Mouse (Mus musculus) cerebral cortex, adult 2 months (tissue): Measurements from ENCODE around the gene Irf2bpl.

Source experiments
- WGBS: fragments of 180-500 bp; shearing (Covaris S2); methylation state at CpG from one replicate; pipeline ENCODE4 v1.1.7; 2018; 5-methylcytosine and 5-hydroxymethylcytosine counted together

The Irf2bpl gene

GRCm38 (mm10) chr12:86885746-86886145 lies 1.1 kb upstream of the Irf2bpl start:
- 48% methylated on average over 5 of the region's 5 CpGs for WGBS

DNA sequence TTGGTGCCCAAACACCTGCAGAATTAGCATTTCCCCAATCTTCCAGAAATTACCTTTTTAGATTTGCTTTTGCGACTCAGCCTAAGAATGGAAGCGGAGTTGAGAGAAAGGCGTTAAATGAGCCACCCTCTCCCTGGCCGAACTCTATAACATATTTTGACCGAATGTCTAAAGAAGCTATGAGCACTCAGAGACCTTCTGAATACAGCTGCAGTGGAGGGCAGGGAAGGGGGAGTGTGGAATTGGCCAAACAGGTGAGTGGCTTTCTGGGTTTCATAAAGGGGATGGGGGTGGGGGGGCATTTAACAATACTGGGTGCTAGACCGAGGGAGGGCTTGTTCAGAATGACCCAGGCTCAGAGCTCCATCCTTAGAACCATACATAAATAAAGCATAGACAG lies 738 bp upstream of the Irf2bpl start:
- 11% methylated on average over 6 of the region's 6 CpGs for WGBS

GRCm38 (mm10) chr12:86883280-86884196 lies 1.1 kb downstream of the Irf2bpl start:
- WGBS: under 1% methylated on average over 77 of the region's 84 CpGs

- 2% methylated on average over 24 of the region's 24 CpGs for WGBS
Measured at GRCm38 (mm10) chr12:86883019-86883279, 1.6 kb downstream of the Irf2bpl start.

- WGBS: under 1% methylated on average over 59 of the region's 59 CpGs
Measured at GRCm38 (mm10) chr12:86882279-86883018, 2.1 kb downstream of the Irf2bpl start.

GRCm38 (mm10) chr12:86881809-86882278 lies 2.8 kb downstream of the Irf2bpl start:
- 8% methylated on average over 33 of the region's 33 CpGs for WGBS

GRCm38 (mm10) chr12:86880090-86880723 lies 4.4 kb downstream of the Irf2bpl start:
- WGBS: 41% methylated on average over 3 of the region's 3 CpGs

DNA sequence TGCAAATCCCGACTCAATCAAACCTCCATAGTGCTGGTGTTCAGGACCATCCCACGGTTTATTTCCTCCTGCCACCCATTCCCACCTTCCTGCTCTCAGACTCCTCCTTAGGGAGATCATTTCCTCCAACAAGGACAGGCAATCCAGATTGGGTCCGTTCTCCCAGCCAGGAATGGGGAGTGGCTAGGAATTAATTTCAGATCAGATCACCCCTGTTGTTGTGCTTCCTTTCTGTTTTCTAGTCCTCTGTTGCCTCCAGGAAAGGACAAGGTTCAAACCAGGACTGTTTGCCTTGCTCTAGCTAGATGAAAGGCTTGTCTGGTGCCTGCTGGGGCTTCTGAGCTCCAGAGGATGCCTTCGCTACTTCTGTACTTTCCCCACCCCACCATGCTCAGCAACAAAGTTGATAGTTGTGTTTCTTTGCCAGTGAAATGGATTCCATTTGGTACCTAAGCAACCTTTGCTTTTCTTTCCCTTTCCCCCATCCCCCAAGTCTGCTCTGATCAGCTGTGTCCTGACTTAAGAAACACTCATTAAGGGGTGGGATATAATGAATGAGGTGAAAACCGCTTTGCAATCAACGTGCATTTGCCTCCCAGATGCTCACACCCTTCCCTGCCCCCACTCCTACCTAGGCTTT lies 5.0 kb downstream of the Irf2bpl start:
- WGBS: 34% methylated on average over 6 of the region's 6 CpGs

GRCm38 (mm10) chr12:86878426-86879353 lies 5.9 kb downstream of the Irf2bpl start:
- WGBS: 45% methylated on average over 16 of the region's 16 CpGs

DNA sequence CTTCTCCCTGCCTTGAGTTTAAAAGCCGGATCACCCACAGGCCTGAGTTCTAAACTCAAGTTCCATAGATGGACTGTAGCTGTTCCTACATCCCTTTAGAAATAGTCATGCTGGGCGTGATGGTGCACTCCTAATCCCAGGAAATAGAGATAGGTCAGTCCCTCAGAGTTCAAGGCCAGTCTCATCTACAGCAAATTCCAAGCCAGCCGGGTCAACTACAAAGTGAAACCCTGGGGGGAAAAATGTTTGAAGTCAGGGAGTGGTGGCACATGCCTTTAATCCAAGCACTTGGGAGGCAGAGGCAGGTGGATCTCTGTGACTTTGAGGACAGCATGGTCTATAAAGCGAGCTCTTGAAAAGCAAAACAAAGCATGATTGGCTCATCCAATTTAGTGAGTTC lies 7.6 kb downstream of the Irf2bpl start:
- WGBS: 96% methylated on average over 4 of the region's 4 CpGs

DNA sequence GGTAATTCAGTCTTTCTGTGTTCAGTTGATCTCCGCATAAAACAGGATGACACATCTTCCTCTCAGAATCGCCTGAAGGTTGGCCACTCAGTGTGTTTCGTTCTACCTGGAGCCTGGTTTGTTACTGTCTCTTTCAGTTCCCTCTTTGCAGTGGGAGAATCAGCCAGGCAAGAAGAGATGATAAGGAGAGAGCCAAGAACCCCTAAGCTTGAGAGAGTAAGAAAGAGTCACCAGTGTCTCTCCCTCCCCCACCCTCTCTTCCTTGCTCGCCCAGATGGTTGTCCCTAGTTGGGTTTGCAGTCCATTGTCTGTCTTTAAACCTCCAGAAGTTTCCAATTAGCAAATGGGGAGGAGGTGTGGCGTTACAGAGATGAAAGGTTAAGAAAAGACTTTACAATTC lies 8.5 kb downstream of the Irf2bpl start:
- 91% methylated on average over 5 of the region's 5 CpGs for WGBS

DNA sequence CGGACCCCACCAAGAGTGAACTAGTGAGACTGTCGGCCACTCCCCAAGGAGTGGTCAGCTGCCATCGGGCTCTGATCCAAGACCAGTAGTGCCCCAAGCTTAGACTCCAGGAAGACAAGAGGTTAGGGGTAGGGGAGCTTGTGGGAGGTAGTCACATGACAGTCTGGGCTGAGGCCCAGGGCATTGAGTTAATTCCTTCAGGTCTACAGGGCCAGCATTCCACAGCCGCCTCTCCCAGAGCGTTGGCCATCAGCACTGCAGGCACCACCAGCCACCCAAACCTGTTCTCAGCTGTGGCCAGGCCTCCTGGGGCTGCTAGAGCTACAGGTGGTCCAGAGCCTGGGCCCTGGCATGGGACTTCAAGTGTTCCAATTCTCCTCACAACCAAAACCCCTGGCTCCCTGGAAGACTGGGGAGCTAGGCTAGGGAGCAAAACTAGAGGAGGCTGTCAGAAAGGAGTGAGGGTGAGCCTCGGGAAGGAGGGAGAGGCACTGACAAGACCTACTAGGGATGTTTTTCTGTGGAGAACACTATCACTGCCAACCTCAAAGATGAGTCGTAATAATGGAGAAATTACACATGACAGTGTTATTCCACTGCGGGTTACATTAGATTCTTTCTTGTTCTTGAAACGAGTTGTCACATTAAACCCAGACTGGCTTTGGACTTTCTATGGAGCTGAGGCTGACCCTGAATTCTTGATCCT lies 12.1 kb downstream of the Irf2bpl start:
- 70% methylated on average over 9 of the region's 9 CpGs for WGBS

GRCm38 (mm10) chr12:86871666-86872334 lies 12.8 kb downstream of the Irf2bpl start:
- WGBS: 85% methylated on average over 4 of the region's 4 CpGs

- 95% methylated on average over 3 of the region's 3 CpGs for WGBS
Measured at GRCm38 (mm10) chr12:86870996-86871395, 13.6 kb downstream of the Irf2bpl start.

GRCm38 (mm10) chr12:86869761-86870160 lies 14.8 kb downstream of the Irf2bpl start:
- 89% methylated on average over 6 of the region's 6 CpGs for WGBS

DNA sequence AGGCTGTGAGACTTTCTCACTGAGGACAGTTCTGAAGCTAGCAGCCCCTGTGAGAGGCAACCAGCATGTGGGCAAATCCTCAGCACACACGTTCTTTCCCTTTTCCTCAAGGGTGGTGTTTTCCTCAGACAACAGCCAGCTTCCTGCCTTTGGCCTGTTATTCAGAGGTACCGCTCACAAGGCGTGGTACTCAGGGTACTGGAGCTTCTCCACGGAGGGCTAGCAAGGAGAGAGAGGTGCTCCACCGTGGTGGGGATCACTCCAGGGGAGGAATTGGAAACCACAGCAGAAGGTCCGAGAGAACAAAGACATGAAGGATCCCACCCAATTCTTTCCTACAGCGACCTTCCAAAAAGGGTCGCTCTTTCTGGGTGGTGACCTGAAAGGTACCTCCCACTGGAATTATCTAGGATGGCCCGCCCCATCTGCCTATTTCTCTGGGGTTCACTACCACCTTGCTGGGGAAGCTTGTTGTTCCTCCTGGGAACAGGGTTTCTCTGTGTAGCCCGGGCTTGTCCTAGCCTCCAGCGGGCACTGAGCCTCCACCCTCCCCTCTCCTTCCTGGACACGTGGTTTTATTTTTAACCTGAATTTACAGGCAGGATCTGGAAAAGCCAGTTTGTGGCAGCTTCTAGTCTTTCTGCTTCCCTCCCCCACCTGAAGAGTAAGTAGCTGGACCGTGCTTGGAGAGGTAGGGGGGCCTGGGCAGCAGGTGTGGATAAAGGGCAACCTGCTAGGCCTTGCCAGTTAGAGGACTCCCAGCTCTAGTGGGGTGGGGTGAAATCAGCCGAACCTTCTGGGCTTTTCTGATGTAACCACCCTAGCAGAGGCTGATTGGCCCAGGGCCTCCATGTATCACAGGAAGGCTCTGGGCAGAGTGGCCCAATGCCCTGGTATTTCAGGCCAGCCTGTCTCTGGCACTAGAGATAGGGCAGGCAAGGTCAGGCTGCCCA lies 17.1 kb downstream of the Irf2bpl start:
- WGBS: 35% methylated on average over 14 of the region's 14 CpGs

DNA sequence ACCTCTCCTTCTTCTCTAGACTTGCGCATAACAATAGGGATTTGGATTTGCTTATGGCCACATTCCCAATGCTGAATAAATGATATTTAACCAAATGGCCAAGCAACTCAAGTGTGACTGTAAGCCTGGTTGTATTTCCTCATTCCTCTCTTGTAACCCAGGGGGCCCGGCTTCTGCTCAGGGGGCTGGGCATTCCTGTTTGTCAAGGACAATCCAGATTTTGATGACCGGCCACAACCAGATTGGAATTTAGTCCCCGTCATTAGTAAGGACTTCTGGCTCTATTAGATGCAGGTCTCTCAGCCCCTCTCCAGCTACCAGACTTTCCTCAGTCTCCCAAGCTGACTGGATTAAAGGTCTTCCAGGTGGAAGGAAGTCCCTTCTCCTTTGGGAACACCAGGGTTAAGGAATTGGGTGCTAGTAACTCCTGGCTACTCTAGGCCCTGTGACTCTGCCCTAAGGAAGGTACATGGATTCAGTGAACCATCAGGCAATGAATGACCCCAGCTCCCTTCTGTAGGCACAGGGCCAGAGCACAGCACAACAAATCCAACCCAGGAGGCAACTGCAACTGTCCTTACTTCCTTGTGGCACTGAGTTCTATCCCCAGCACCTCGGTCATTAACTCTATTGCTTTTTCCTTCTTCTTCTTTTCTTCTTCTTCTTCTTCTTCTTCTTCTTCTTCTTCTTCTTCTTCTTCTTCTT lies 20.1 kb downstream of the Irf2bpl start:
- WGBS: 93% methylated on average over 5 of the region's 5 CpGs
